Mouse (Mus musculus) heart, adult 2 months (tissue): Measurements from ENCODE around the gene Zfp575.

ENCODE experiments used
- CTCF ChIP-seq: fragments of 200-600 bp; IDR thresholded peaks from 2 replicates; pipeline ENCODE4 v1.8.1; 2022; ENCODE audit warnings: antibody characterized with exemption, mild to moderate bottlenecking, moderate library complexity
- EP300 ChIP-seq: fragments of 200-500 bp; IDR thresholded peaks from 2 replicates; pipeline ENCODE4 v1.6.1; 2011; ENCODE audit warnings: low read depth, low read length, control low read depth; ENCODE audit not compliant: insufficient read depth
- POLR2A ChIP-seq: fragments of 200-500 bp; IDR thresholded peaks from 2 replicates; pipeline ENCODE4 v1.6.1; 2011; ENCODE audit warnings: mild to moderate bottlenecking, low read depth, low read length, control low read depth; ENCODE audit not compliant: insufficient read depth

DNA sequence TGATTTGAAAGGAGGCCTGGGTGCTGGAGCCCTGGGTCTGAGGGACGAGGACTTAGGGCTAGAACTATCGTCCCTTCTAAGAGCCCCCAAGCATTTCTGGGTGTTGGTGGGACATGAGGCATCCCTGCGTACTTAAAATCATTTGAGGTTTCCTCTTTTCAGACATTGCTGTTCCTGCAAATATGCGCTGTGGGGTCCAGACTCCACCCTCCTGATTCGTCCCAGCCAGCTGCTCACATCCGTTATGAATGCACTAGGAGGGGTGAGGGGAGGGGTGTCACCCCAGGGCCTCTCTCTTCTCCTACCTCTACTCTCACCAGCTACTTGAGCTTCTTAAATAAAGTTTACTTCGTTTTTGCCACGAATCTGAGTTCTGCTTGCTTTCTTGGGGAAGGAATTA is 21.1 kb upstream of the Zfp575 start:
- TF ChIP-seq POLR2A (no peak), CTCF (no peak), EP300 (no peak)
